Mouse (Mus musculus) limb, embryonic 14.5 days (tissue): ENCODE results near the gene Arhgef3. TPM values are rescaled to one million over a fixed set of nuclear protein-coding genes. Genes with fewer than 3 reads are reported as not detected.

Source experiments
- ATAC-seq: fragments of 200-750 bp; cut with Nextera tagmentation; 2 replicates; pipeline ENCODE4 v1.8.0; 2017; ENCODE audit warnings: low read depth, moderate number of reproducible peaks, moderate TSS enrichment; ENCODE audit not compliant: low FRiP score
- DNase-seq: peaks from one replicate; pipeline ENCODE4 v3.0.0-alpha.2; 2015; ENCODE audit warnings: low spot score
- H3K27ac ChIP-seq: fragments of 300-500 bp; sonication (generic); replicated peaks from 2 replicates; pipeline ENCODE4 v1.5.1; 2014; ENCODE audit warnings: low read depth, mild to moderate bottlenecking, low read length, moderate library complexity, mixed read lengths
- H3K27me3 ChIP-seq: fragments of 300-500 bp; sonication (generic); 2 replicates; pipeline ENCODE4 v1.6.1; 2014; ENCODE audit warnings: low read length, mixed read lengths; ENCODE audit not compliant: control insufficient read depth, insufficient read depth
- H3K36me3 ChIP-seq: fragments of 300-500 bp; sonication (generic); 2 replicates; pipeline ENCODE4 v1.6.1; 2014; ENCODE audit warnings: mild to moderate bottlenecking, low read length, moderate library complexity, mixed read lengths; ENCODE audit not compliant: control insufficient read depth, insufficient read depth
- H3K4me1 ChIP-seq: fragments of 300-500 bp; sonication (generic); 2 replicates; pipeline ENCODE4 v1.6.1; 2014; ENCODE audit warnings: antibody characterized with exemption, low read length, mixed read lengths; ENCODE audit not compliant: control insufficient read depth, insufficient read depth
- H3K4me2 ChIP-seq: fragments of 300-500 bp; sonication (generic); replicated peaks from 2 replicates; pipeline ENCODE4 v1.6.1; 2014; ENCODE audit warnings: low read depth, mild to moderate bottlenecking, low read length, moderate library complexity; ENCODE audit not compliant: severe bottlenecking
- H3K4me3 ChIP-seq: fragments of 300-500 bp; sonication (generic); replicated peaks from 2 replicates; pipeline ENCODE4 v1.5.1; 2014; ENCODE audit warnings: low read length
- H3K9ac ChIP-seq: fragments of 300-500 bp; sonication (generic); 2 replicates; pipeline ENCODE4 v1.6.1; 2014; ENCODE audit warnings: mild to moderate bottlenecking, low read depth, low read length, moderate library complexity; ENCODE audit not compliant: severe bottlenecking
- H3K9me3 ChIP-seq: fragments of 300-500 bp; sonication (generic); 2 replicates; pipeline ENCODE4 v1.6.1; 2016; ENCODE audit warnings: low read length; ENCODE audit not compliant: control insufficient read depth
- POLR2A ChIP-seq: fragments of 200-500 bp; IDR thresholded peaks from 2 replicates; pipeline ENCODE4 v1.8.0; 2012; ENCODE audit warnings: inconsistent platforms, mild to moderate bottlenecking, moderate library complexity, borderline replicate concordance; ENCODE audit not compliant: insufficient read depth, insufficient read length; ENCODE audit errors: extremely low read depth
- WGBS: fragments of 180-500 bp; shearing (Covaris S2); extraction: QIAGEN DNeasy Blood & Tissue Kit; methylation state at CpG from one replicate; pipeline ENCODE4 v1.1.7; 2014; 5-methylcytosine and 5-hydroxymethylcytosine counted together
- polyA plus RNA-seq, 2 experiments: library from polyadenylated mRNA; depleted of rRNA in 1 of 2; stranded (reverse) in 1 of 2; unstranded in 1 of 2; fragments of >200 nt; fragmentation: Nextera tagmentation in 1 of 2; extraction: Ambion mirVana in 1 of 2; gene quantifications; 2 replicates each; pipeline versions ENCODE4 v1.2.1 to v1.2.3; 2012 to 2014

The Arhgef3 gene
- polyA plus RNA-seq, 2 experiments: 14.3 to 22.5 TPM

DNA sequence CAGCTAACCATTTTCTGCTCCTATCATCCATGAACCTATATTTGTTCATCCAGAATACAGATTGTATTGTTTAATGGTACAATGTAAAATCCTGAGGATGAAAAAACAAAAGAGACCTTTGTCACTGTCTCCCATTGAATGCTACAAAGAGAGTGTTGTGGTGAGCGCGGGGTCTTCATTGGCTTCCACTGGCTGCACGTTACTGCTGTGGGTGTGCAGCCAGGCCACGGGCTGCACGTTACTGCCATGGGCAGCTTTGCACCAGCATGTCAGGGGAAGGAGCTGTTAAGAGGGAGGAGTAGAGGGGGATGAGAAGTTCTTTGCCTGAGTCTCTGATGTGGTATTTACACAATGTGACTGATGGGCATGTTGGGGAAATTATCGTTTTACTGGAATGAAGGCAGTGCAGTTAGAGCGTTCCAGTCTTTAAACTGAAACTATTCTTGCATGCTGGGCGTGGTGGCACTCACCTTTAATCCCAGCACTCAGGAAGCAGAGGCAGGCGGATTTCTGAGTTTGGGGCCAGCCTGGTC lies 277.1 kb downstream of the Arhgef3 start:
- Histone ChIP-seq H3K4me1 (no peaks in the 10 kb centered on the region), H3K9ac (no peak overlapping the region), H3K36me3 (peaks cover 20% of the 10 kb centered on the region), H3K9me3 (no peaks in the 10 kb centered on the region), H3K27ac (no peak overlapping the region), H3K4me3 (no peak overlapping the region), H3K27me3 (no peaks in the 10 kb centered on the region), H3K4me2 (no peak overlapping the region)
- no peak for ATAC-seq
- 80% methylated on average over 9 of the region's 9 CpGs for WGBS
- TF ChIP-seq POLR2A: no peak
- no peak for DNase-seq

DNA sequence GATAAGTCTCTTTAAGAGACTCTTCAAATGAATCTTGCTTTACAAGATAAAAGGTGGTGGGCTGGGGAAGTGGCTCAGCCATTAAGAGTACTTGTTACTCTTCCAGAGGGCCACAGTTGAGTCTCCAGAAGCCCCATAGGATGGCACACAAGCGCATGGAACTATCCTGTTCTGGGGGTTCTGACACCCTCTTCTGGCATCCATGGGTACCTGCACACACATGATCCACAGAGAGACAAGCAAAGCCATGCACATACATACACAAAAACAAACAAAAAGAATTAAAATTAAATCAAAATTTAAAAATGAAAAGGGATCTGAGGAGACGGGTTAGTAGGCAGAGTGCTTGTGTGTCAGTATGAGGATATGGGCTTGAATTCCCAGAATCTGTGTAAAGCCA lies 278.0 kb downstream of the Arhgef3 start:
- peaks cover 23% of the 10 kb centered on the region for H3K36me3 ChIP-seq
- H3K27ac ChIP-seq: no peak overlapping the region
- no peaks in the 10 kb centered on the region for H3K9me3 ChIP-seq
- DNase-seq: no peak
- no peaks in the 10 kb centered on the region for H3K27me3 ChIP-seq
- TF ChIP-seq POLR2A: no peak
- no peaks in the 10 kb centered on the region for H3K4me1 ChIP-seq
- H3K4me3 ChIP-seq: no peak overlapping the region
- no peak for ATAC-seq
- H3K9ac ChIP-seq: no peak overlapping the region
- WGBS: 90% methylated on average over 2 of the region's 2 CpGs
- no peak overlapping the region for H3K4me2 ChIP-seq

DNA sequence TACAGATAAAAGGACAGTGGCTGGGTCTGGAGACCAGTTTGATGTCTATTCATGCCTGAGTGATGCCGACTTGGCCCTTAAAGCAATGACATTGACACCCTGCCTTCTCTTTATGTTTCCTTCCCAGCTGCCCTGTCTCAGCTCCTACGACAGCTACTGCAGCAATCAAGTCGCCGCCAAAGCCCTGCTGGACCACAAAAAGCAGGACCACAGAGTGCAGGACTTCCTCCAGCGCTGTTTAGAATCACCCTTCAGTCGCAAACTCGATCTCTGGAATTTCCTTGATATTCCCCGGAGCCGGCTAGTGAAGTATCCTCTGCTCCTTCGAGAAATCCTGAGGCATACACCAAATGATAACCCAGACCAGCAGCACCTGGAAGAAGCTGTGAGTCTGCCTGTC lies 279.1 kb downstream of the Arhgef3 start:
- no peak for ATAC-seq
- H3K27me3 ChIP-seq: no peaks in the 10 kb centered on the region
- no peak overlapping the region for H3K4me2 ChIP-seq
- no peak overlapping the region for H3K9ac ChIP-seq
- no peak for DNase-seq
- no peak overlapping the region for H3K27ac ChIP-seq
- peaks cover 34% of the 10 kb centered on the region for H3K36me3 ChIP-seq
- WGBS: 45% methylated on average over 10 of the region's 10 CpGs
- TF ChIP-seq POLR2A: no peak
- no peaks in the 10 kb centered on the region for H3K9me3 ChIP-seq
- no peak overlapping the region for H3K4me3 ChIP-seq
- H3K4me1 ChIP-seq: no peaks in the 10 kb centered on the region

DNA sequence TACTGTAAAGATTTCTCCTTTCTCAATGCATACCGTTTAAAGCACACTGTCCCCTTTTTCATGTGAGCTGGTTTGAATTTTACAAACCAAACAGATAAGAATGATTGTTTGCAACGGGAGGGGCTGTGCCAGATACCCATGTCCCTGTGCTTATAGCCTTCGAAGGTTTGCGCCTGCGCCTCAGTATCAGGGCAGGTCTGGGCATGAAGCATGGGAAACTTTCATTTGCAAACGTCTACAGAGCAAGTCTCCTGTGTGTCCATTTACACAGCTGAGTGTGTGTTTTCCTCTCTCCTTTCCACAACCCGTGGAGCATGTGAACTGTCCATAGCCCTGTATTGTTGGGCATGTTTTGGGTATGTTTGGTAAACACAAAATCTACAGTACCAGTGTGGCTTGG lies 281.7 kb downstream of the Arhgef3 start:
- DNase-seq (no peak), ATAC-seq (no peak)
- H3K4me3 ChIP-seq: no peak overlapping the region
- H3K27me3 ChIP-seq: no peaks in the 10 kb centered on the region
- peaks cover 49% of the 10 kb centered on the region for H3K36me3 ChIP-seq
- H3K4me1 ChIP-seq: no peaks in the 10 kb centered on the region
- no peak overlapping the region for H3K4me2 ChIP-seq
- H3K27ac ChIP-seq: no peak overlapping the region
- no peak overlapping the region for H3K9ac ChIP-seq
- no peak for TF ChIP-seq POLR2A
- H3K9me3 ChIP-seq: no peaks in the 10 kb centered on the region
- 73% methylated on average over 7 of the region's 7 CpGs for WGBS

DNA sequence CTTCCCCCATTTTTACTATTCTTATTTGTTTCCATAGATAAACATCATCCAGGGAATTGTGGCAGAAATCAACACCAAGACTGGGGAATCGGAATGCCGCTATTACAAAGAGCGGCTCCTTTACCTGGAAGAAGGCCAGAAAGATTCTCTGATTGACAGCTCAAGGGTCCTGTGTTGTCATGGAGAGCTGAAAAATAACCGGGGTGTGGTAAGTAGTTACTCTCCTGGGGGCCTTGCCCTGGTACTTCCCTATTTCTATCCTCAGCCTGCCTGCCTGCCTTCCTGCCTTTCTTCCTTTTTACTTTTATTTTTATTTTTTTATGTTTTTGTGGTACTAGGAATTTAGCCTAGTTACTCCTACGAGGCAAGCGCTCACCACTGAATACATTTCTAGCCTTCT lies 282.8 kb downstream of the Arhgef3 start:
- Histone ChIP-seq H3K36me3 (peaks cover 59% of the 10 kb centered on the region), H3K9me3 (no peaks in the 10 kb centered on the region), H3K4me2 (no peak overlapping the region), H3K4me1 (no peaks in the 10 kb centered on the region), H3K9ac (no peak overlapping the region), H3K27me3 (no peaks in the 10 kb centered on the region), H3K4me3 (no peak overlapping the region), H3K27ac (no peak overlapping the region)
- ATAC-seq (no peak), DNase-seq (no peak)
- TF ChIP-seq POLR2A: no peak
- WGBS: 87% methylated on average over 6 of the region's 6 CpGs

DNA sequence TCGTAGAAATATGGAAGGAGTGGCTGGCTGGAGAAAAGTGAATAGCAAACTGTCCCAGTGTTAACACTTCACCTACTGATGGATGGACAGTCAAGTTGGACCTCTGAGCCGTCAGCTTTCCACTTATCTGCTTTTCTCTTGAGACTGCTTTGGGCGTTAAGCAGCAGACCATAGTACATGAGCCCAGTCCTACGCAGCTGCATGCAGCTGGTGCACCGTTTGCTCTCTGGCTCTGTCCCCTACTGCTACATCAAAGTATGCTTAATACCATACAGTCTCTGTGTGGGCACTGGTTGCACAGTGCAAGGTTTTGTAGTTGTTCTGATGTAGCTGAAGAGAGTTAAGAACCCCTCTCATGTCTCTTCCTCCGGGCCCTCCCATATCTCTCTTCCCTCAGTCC lies 285.8 kb downstream of the Arhgef3 start:
- WGBS: 89% methylated on average over 6 of the region's 6 CpGs
- Histone ChIP-seq H3K4me3 (no peak overlapping the region), H3K36me3 (peaks cover 59% of the 10 kb centered on the region), H3K9me3 (no peaks in the 10 kb centered on the region), H3K27ac (no peak overlapping the region), H3K27me3 (no peaks in the 10 kb centered on the region), H3K4me2 (no peak overlapping the region), H3K9ac (no peak overlapping the region), H3K4me1 (no peaks in the 10 kb centered on the region)
- ATAC-seq (no peak), DNase-seq (no peak)
- TF ChIP-seq POLR2A: no peak
